Mouse (Mus musculus): ENCODE measurements around the gene Clhc1. TPM values are rescaled to one million over a fixed set of nuclear protein-coding genes. Genes with fewer than 3 reads are reported as not detected.

Gene Clhc1
- polyA plus RNA-seq, 1 experiment: not detected

GRCm38 (mm10) chr11:29547249-29547751, 450 bp upstream of the Clhc1 start:
- WGBS: under 1% methylated on average over 27 of the region's 27 CpGs
- peak overlapping the region; percentile 91 for H3K4me3 ChIP-seq (replicated peaks; ENCODE audit: control insufficient read depth, low read depth, low read length)
- no peak for TF ChIP-seq POLR2A (IDR thresholded peaks at IDR 0.05; ENCODE audit: borderline replicate concordance, control insufficient read depth, low read depth, low read length)
- TF ChIP-seq CTCF (IDR thresholded peaks at IDR 0.05; ENCODE audit: control insufficient read depth, insufficient read depth, low read length): no peak

GRCm38 (mm10) chr11:29548504-29549424, 1.0 kb downstream of the Clhc1 start:
- Histone ChIP-seq H3K4me3 (replicated peaks; ENCODE audit: control insufficient read depth, low read depth, low read length) (peak overlapping the region; percentile 78), H3K27ac (ENCODE audit: control insufficient read depth, insufficient read depth, low read depth, low read length, poor library complexity) (peak overlapping the region; percentile 39), H3K4me1 (ENCODE audit: control insufficient read depth, insufficient read depth, low read length) (peaks cover 1% of the 10 kb centered on the region; the same call in 1 of the 2 replicates)
- TF ChIP-seq CTCF (IDR thresholded peaks at IDR 0.05; ENCODE audit: control insufficient read depth, insufficient read depth, low read length) (no peak), POLR2A (IDR thresholded peaks at IDR 0.05; ENCODE audit: borderline replicate concordance, control insufficient read depth, low read depth, low read length) (no peak)
- 16% methylated on average over 23 of the region's 23 CpGs for WGBS

More at GRCm38 (mm10) chr11:29547249-29547751, 450 bp upstream of the Clhc1 start:
- peaks cover 1% of the 10 kb centered on the region; the same call in 1 of the 2 replicates for H3K4me1 ChIP-seq (ENCODE audit: control insufficient read depth, insufficient read depth, low read length)
- H3K27ac ChIP-seq (ENCODE audit: control insufficient read depth, insufficient read depth, low read depth, low read length, poor library complexity): peak overlapping the region; percentile 84

- H3K4me3 ChIP-seq (replicated peaks; ENCODE audit: control insufficient read depth, low read depth, low read length): no peak overlapping the region
- H3K27ac ChIP-seq (ENCODE audit: control insufficient read depth, insufficient read depth, low read depth, low read length, poor library complexity): no peak overlapping the region
- TF ChIP-seq CTCF (IDR thresholded peaks at IDR 0.05; ENCODE audit: control insufficient read depth, insufficient read depth, low read length) (no peak), POLR2A (IDR thresholded peaks at IDR 0.05; ENCODE audit: borderline replicate concordance, control insufficient read depth, low read depth, low read length) (no peak)
- 8% methylated on average over 1 of the region's 1 CpGs for WGBS
- peaks cover 1% of the 10 kb centered on the region; the same call in 1 of the 2 replicates for H3K4me1 ChIP-seq (ENCODE audit: control insufficient read depth, insufficient read depth, low read length)
Observed at GRCm38 (mm10) chr11:29549425-29549778, 1.7 kb downstream of the Clhc1 start.

- Histone ChIP-seq H3K27ac (ENCODE audit: control insufficient read depth, insufficient read depth, low read depth, low read length, poor library complexity) (no peak overlapping the region), H3K4me3 (replicated peaks; ENCODE audit: control insufficient read depth, low read depth, low read length) (no peak overlapping the region), H3K4me1 (ENCODE audit: control insufficient read depth, insufficient read depth, low read length) (no peaks in the 10 kb centered on the region)
- WGBS: 81% methylated on average over 9 of the region's 9 CpGs
- TF ChIP-seq CTCF (IDR thresholded peaks at IDR 0.05; ENCODE audit: control insufficient read depth, insufficient read depth, low read length) (no peak), POLR2A (IDR thresholded peaks at IDR 0.05; ENCODE audit: borderline replicate concordance, control insufficient read depth, low read depth, low read length) (no peak)
Observed at GRCm38 (mm10) chr11:29560452-29560851, 12.7 kb downstream of the Clhc1 start.

- Histone ChIP-seq H3K4me3 (replicated peaks; ENCODE audit: control insufficient read depth, low read depth, low read length) (no peak overlapping the region), H3K4me1 (ENCODE audit: control insufficient read depth, insufficient read depth, low read length) (no peaks in the 10 kb centered on the region), H3K27ac (ENCODE audit: control insufficient read depth, insufficient read depth, low read depth, low read length, poor library complexity) (no peak overlapping the region)
- WGBS: 76% methylated on average over 3 of the region's 3 CpGs
- TF ChIP-seq CTCF (IDR thresholded peaks at IDR 0.05; ENCODE audit: control insufficient read depth, insufficient read depth, low read length) (no peak), POLR2A (IDR thresholded peaks at IDR 0.05; ENCODE audit: borderline replicate concordance, control insufficient read depth, low read depth, low read length) (no peak)
Observed at GRCm38 (mm10) chr11:29560990-29561389, 13.2 kb downstream of the Clhc1 start.

- no peaks in the 10 kb centered on the region for H3K4me1 ChIP-seq (ENCODE audit: control insufficient read depth, insufficient read depth, low read length)
- H3K4me3 ChIP-seq (replicated peaks; ENCODE audit: control insufficient read depth, low read depth, low read length): no peak overlapping the region
- 73% methylated on average over 2 of the region's 2 CpGs for WGBS
- no peak overlapping the region for H3K27ac ChIP-seq (ENCODE audit: control insufficient read depth, insufficient read depth, low read depth, low read length, poor library complexity)
- TF ChIP-seq POLR2A (IDR thresholded peaks at IDR 0.05; ENCODE audit: borderline replicate concordance, control insufficient read depth, low read depth, low read length) (no peak), CTCF (IDR thresholded peaks at IDR 0.05; ENCODE audit: control insufficient read depth, insufficient read depth, low read length) (no peak)
Observed at GRCm38 (mm10) chr11:29563406-29563805, 15.7 kb downstream of the Clhc1 start.

GRCm38 (mm10) chr11:29571536-29571935, 23.8 kb downstream of the Clhc1 start:
- Histone ChIP-seq H3K27ac (ENCODE audit: control insufficient read depth, insufficient read depth, low read depth, low read length, poor library complexity) (no peak overlapping the region), H3K4me1 (ENCODE audit: control insufficient read depth, insufficient read depth, low read length) (no peaks in the 10 kb centered on the region), H3K4me3 (replicated peaks; ENCODE audit: control insufficient read depth, low read depth, low read length) (no peak overlapping the region)
- TF ChIP-seq CTCF (IDR thresholded peaks at IDR 0.05; ENCODE audit: control insufficient read depth, insufficient read depth, low read length) (no peak), POLR2A (IDR thresholded peaks at IDR 0.05; ENCODE audit: borderline replicate concordance, control insufficient read depth, low read depth, low read length) (no peak)
- WGBS: 56% methylated on average over 3 of the region's 3 CpGs

- H3K27ac ChIP-seq (ENCODE audit: control insufficient read depth, insufficient read depth, low read depth, low read length, poor library complexity): no peak overlapping the region
- no peak overlapping the region for H3K4me3 ChIP-seq (replicated peaks; ENCODE audit: control insufficient read depth, low read depth, low read length)
- no peaks in the 10 kb centered on the region for H3K4me1 ChIP-seq (ENCODE audit: control insufficient read depth, insufficient read depth, low read length)
- WGBS: 74% methylated on average over 2 of the region's 2 CpGs
- TF ChIP-seq CTCF (IDR thresholded peaks at IDR 0.05; ENCODE audit: control insufficient read depth, insufficient read depth, low read length): no peak
- TF ChIP-seq POLR2A (IDR thresholded peaks at IDR 0.05; ENCODE audit: borderline replicate concordance, control insufficient read depth, low read depth, low read length): no peak
Observed at GRCm38 (mm10) chr11:29572656-29573055, 24.9 kb downstream of the Clhc1 start.

All from bone marrow, adult 2 months (tissue).